Mouse (Mus musculus): ENCODE results near the gene Ikbip. TPM values are rescaled to one million over a fixed set of nuclear protein-coding genes. Genes with fewer than 3 reads are reported as not detected.

Gene Ikbip
- total RNA-seq (2023): 1 to 10 TPM; 4.0 to 5.8 TPM

GRCm38 (mm10) chr10:91082550-91083392 lies at the start of gene Ikbip, which contains the start of gene Apaf1:
TSS of gene Ikbip (plus strand) at chr10:91082940.
TSS of gene Apaf1 (minus strand) at chr10:91082770.

DNA sequence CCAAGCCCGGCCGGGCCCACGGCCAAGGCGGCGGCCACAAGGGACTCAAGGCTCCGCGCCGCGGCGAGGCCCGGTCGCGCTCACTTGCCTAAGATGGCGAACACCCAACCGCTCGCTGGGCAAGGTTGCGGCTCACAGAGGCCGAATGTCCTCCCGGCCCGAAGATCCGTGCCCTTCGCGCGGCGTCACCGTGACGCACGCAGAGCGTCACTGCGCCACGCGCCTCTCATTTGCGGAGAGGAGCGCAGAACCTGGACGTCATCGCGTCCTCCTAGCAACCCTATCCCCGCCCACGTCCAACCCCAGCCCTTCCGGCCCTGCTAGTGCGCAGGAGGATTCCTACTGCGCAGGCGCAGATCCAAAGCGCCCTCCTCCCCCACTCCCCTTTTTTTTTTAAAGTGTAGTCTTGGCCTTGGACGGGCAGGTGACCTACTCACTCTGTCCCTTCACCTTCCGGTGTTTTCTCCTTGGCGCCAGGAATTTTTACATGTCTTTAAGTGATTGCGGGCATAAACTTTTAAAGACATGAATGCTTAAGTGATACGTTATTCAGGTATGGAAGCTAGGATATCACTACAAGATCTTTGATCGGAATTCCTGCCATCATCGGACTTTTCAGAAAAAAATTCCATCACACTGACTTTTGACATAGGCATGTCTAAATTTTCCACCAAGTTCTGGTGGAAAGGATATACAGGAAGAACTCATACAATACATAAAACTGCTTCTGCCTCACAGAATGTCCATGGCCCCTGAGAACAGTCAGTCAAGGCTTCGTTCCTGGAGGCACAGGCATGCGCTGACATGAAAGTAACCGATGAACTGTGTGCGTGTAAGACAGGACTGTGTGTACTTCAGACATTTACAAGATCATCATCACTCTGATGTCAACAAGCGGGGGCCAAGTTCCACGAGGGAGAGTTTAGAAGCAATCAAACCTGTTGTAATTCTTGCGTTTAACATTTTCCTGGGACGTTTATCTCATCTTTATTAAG lies 41.4 kb downstream of the Ikbip start, which contains the start of gene Slc25a3:
Gene Slc25a3 (minus strand): TSS at position 232 of the 995 bp plus-strand sequence.

Other genes starting within 250 kb of the Ikbip start
- gene Apaf1, start 170 bp upstream of the Ikbip start, total RNA-seq (2023): 10 to 100 TPM; 79.1 to 89.1 TPM
- gene Slc25a3, start 41.1 kb downstream of the Ikbip start, total RNA-seq (2023): 100 to 1,000 TPM; 279 to 319 TPM
- 100 to 1,000 TPM; 259 to 311 TPM for gene Tmpo, start 98.4 kb downstream of the Ikbip start, total RNA-seq (2023)

Measured in neutrophil, adult 59 days (primary cell).